Mouse (Mus musculus) MEL (cell line): Measurements from ENCODE around the gene Psors1c2. TPM values are rescaled to one million over a fixed set of nuclear protein-coding genes. Genes with fewer than 3 reads are reported as not detected.

Experiments
- DNase-seq: peaks from one replicate; pipeline ENCODE4 v3.0.0; 2011; ENCODE audit warnings: low read depth, low spot score
- H3K27ac ChIP-seq: 2 replicates; pipeline ENCODE4 v1.5.1; 2012; ENCODE audit warnings: low read depth, mild to moderate bottlenecking, control low read depth, low read length, moderate library complexity; ENCODE audit not compliant: control insufficient read depth
- H3K27me3 ChIP-seq, 2 experiments: fragments of 150-350 bp in 1 of 2; sonication (generic) in 1 of 2; 2 replicates each; pipeline ENCODE4 v1.6.1; 2012; ENCODE audit warnings: low read length in 2 of 2, mild to moderate bottlenecking in 2 of 2, improper control_type of control experiment in 1 of 2, moderate library complexity in 1 of 2; ENCODE audit not compliant: insufficient read depth in 2 of 2, control insufficient read depth in 1 of 2
- H3K36me3 ChIP-seq, 2 experiments: 2 replicates each; pipeline ENCODE4 v1.6.1; 2012 to 2014; ENCODE audit warnings: low read length in 2 of 2, improper control_type of control experiment in 1 of 2, inconsistent platforms in 1 of 2, mild to moderate bottlenecking in 1 of 2; ENCODE audit not compliant: insufficient read depth in 2 of 2, control insufficient read depth in 1 of 2
- H3K4me1 ChIP-seq, 2 experiments: fragments of 150-350 bp in 1 of 2; sonication (generic) in 1 of 2; 2 replicates each; pipeline ENCODE4 v1.6.1; 2012; ENCODE audit warnings: low read length in 2 of 2, improper control_type of control experiment in 1 of 2, mild to moderate bottlenecking in 1 of 2; ENCODE audit not compliant: insufficient read depth in 2 of 2, control insufficient read depth in 1 of 2
- H3K4me3 ChIP-seq, 2 experiments: fragments of 150-350 bp in 1 of 2; sonication (generic) in 1 of 2; 2 replicates each; pipeline ENCODE4 v1.5.1; 2012; ENCODE audit warnings: low read depth in 2 of 2, low read length in 2 of 2, mild to moderate bottlenecking in 2 of 2, moderate library complexity in 2 of 2, control low read depth in 1 of 2, improper control_type of control experiment in 1 of 2; ENCODE audit not compliant: control insufficient read depth in 1 of 2, insufficient read depth in 1 of 2
- H3K79me2 ChIP-seq: 2 replicates; pipeline ENCODE4 v1.6.1; 2012; ENCODE audit warnings: mild to moderate bottlenecking, low read length, moderate library complexity; ENCODE audit not compliant: control insufficient read depth, poor library complexity, insufficient read depth
- H3K9ac ChIP-seq: 2 replicates; pipeline ENCODE4 v1.6.1; 2012; ENCODE audit warnings: low read depth, mild to moderate bottlenecking, control low read depth, low read length, moderate library complexity; ENCODE audit not compliant: control insufficient read depth, poor library complexity, severe bottlenecking
- H3K9me3 ChIP-seq: fragments of 150-350 bp; sonication (generic); replicated peaks from 2 replicates; pipeline ENCODE4 v1.6.1; 2012; ENCODE audit warnings: mild to moderate bottlenecking, low read length, improper control_type of control experiment, moderate library complexity; ENCODE audit not compliant: insufficient read depth
- CTCF ChIP-seq, 3 experiments: IDR thresholded peaks in 2 of 3; conservative IDR thresholded peaks in 1 of 3; 2 replicates each; pipeline ENCODE4 v1.5.1; 2011 to 2012; ENCODE audit warnings: low read length in 3 of 3, low read depth in 2 of 3, mild to moderate bottlenecking in 2 of 3, improper control_type of control experiment in 1 of 3, inconsistent platforms in 1 of 3, mixed read lengths in 1 of 3, moderate library complexity in 1 of 3; ENCODE audit not compliant: control insufficient read depth in 1 of 3, insufficient read depth in 1 of 3, poor library complexity in 1 of 3, severe bottlenecking in 1 of 3
- ELF1 ChIP-seq: IDR thresholded peaks from 2 replicates; pipeline ENCODE4 v1.6.1; 2014; ENCODE audit warnings: low read depth, mild to moderate bottlenecking, inconsistent platforms, low read length, improper control_type of control experiment, moderate library complexity
- GABPA ChIP-seq: IDR thresholded peaks from 2 replicates; pipeline ENCODE4 v1.6.1; 2012; ENCODE audit warnings: low read depth, mild to moderate bottlenecking, inconsistent platforms, low read length, improper control_type of control experiment, moderate library complexity
- MAZ ChIP-seq: IDR thresholded peaks from 2 replicates; pipeline ENCODE4 v1.6.1; 2012; ENCODE audit warnings: low read depth, mild to moderate bottlenecking, inconsistent platforms, low read length, improper control_type of control experiment
- MEF2A ChIP-seq: IDR thresholded peaks from 2 replicates; pipeline ENCODE4 v1.6.1; 2014; ENCODE audit warnings: low read depth, mild to moderate bottlenecking, inconsistent platforms, low read length, improper control_type of control experiment; ENCODE audit not compliant: poor library complexity, insufficient replicate concordance, severe bottlenecking; ENCODE audit errors: extremely low read depth
- MXI1 ChIP-seq: IDR thresholded peaks from 2 replicates; pipeline ENCODE4 v1.6.1; 2011; ENCODE audit warnings: mild to moderate bottlenecking, low read depth, low read length, improper control_type of control experiment
- NELFE ChIP-seq: IDR thresholded peaks from 2 replicates; pipeline ENCODE4 v1.6.1; 2011; ENCODE audit warnings: low read depth, low read length, improper control_type of control experiment
- NRF1 ChIP-seq: IDR thresholded peaks from 2 replicates; pipeline ENCODE4 v1.6.1; 2014; ENCODE audit warnings: low read depth, mild to moderate bottlenecking, inconsistent platforms, low read length, improper control_type of control experiment, moderate library complexity; ENCODE audit not compliant: poor library complexity, insufficient read depth, severe bottlenecking
- POLR2AphosphoS5 ChIP-seq: IDR thresholded peaks from 2 replicates; pipeline ENCODE4 v1.6.1; 2012; ENCODE audit warnings: low read depth, borderline replicate concordance, mild to moderate bottlenecking, inconsistent platforms, low read length, moderate library complexity, mixed read lengths
- RCOR1 ChIP-seq: IDR thresholded peaks from 2 replicates; pipeline ENCODE4 v1.6.1; 2012; ENCODE audit warnings: low read depth, mild to moderate bottlenecking, inconsistent platforms, low read length, improper control_type of control experiment
- SMC3 ChIP-seq: IDR thresholded peaks from 2 replicates; pipeline ENCODE4 v1.6.1; 2011; ENCODE audit warnings: low read depth, low read length, improper control_type of control experiment
- TAL1 ChIP-seq: IDR thresholded peaks from 2 replicates; pipeline ENCODE4 v1.6.1; 2012; ENCODE audit warnings: mild to moderate bottlenecking, inconsistent platforms, low read length, moderate library complexity, mixed read lengths
- UBTF ChIP-seq: IDR thresholded peaks from 2 replicates; pipeline ENCODE4 v1.6.1; 2012; ENCODE audit warnings: low read depth, mild to moderate bottlenecking, inconsistent platforms, low read length, improper control_type of control experiment, moderate library complexity, borderline replicate concordance; ENCODE audit not compliant: insufficient read depth
- ZNF384 ChIP-seq: IDR thresholded peaks from 2 replicates; pipeline ENCODE4 v1.6.1; 2012; ENCODE audit warnings: low read depth, mild to moderate bottlenecking, inconsistent platforms, low read length, improper control_type of control experiment
- polyA plus RNA-seq, 2 experiments: library from polyadenylated mRNA; stranded (reverse) in 1 of 2; unstranded in 1 of 2; fragments of >175 nt in 1 of 2; fragments of >200 nt in 1 of 2; gene quantifications; 2 replicates each; pipeline versions ENCODE4 v1.2.1 to v1.2.4; 2012; ENCODE audit warnings: low replicate concordance in 2 of 2, low read depth in 1 of 2; ENCODE audit not compliant: insufficient read length in 2 of 2, insufficient read depth in 1 of 2, missing spikeins in 1 of 2
- total RNA-seq: library from RNA; depleted of rRNA; stranded (reverse); fragments of 300-350 nt; gene quantifications from 2 replicates; pipeline ENCODE4 v1.2.3, GENCODE M21; 2012

The Psors1c2 gene
- total and polyA plus RNA-seq, 3 experiments: 0.27 to 1.3 TPM; not detected in 1

DNA sequence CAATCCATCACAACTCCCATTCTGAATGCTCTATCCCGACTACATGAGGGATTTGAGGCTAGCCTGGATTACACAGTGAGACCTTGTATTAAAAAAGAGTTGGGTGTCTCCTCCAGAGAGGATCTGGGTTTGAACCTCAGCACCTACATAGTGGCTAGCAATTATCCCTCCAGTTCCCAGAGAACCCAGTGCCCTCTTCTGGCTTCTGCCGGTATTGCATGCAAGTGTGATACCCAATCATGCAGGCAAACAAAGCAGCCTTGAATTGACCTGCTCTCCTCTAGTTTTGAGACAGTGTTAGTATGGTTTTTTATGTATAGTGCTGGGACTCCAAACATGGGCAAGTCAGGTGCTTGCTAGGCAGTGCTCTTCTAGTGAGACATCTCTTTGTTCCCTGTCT lies 19.1 kb upstream of the Psors1c2 start:
- H3K27me3 ChIP-seq: no peaks in the 10 kb centered on the region
- peaks cover 0 to 5% of the 10 kb centered on the region in 2 experiments; a peak in 2 of 4 replicates for H3K4me1 ChIP-seq
- H3K27ac ChIP-seq: no peak overlapping the region
- no peak overlapping the region for H3K9ac ChIP-seq
- H3K9me3 ChIP-seq: no peaks in the 10 kb centered on the region
- no peak overlapping the region for H3K4me3 ChIP-seq
- H3K79me2 ChIP-seq: peaks cover 2% of the 10 kb centered on the region; the same call in 1 of the 2 replicates
- peak; percentile 74 for DNase-seq
- TF ChIP-seq CTCF (IDR thresholded peaks at IDR 0.05 in 2 of 3, conservative IDR thresholded peaks at IDR 0.05 in 1 of 3; ENCODE audit: control insufficient read depth in 1 of 3, insufficient read depth in 1 of 3, low read depth in 2 of 3, low read length in 3 of 3, poor library complexity in 1 of 3, severe bottlenecking in 1 of 3) (peak; percentile 57 to 94 (median 62)), SMC3 (peak; percentile 51), NRF1 (no peak), MAZ (no peak)
- TF ChIP-seq, all 39 proteins: peak for 2
- H3K36me3 ChIP-seq: no peaks in the 10 kb centered on the region

DNA sequence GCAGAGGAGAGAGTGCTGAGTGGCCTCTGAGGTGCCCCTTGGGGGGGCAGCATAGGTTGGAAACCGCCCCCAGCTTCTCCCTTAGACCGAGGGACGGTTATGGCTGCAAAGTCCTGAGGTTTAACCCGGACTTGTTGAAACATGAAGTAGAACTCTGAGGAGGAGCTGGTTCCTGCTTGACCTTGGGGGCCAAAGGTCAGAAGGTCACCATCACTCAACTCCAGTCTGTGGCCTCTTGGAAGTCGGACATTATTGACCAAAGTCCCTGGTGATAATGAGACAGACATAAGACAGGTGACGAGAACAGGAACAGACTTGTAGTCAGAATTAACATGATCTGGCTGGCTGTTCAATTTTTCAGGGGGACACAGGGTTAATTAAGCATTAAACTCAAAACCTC lies 18.2 kb upstream of the Psors1c2 start:
- Histone ChIP-seq H3K79me2 (peaks cover 2% of the 10 kb centered on the region; the same call in 1 of the 2 replicates), H3K27ac (no peak overlapping the region), H3K27me3 (no peaks in the 10 kb centered on the region), H3K36me3 (no peaks in the 10 kb centered on the region), H3K9me3 (no peaks in the 10 kb centered on the region), H3K9ac (no peak overlapping the region), H3K4me3 (no peak overlapping the region), H3K4me1 (peaks cover 0 to 5% of the 10 kb centered on the region in 2 experiments; a peak in 2 of 4 replicates)
- no peak for TF ChIP-seq POLR2AphosphoS5
- TF ChIP-seq UBTF: no peak
- no peak for TF ChIP-seq GABPA
- TF ChIP-seq MEF2A: no peak
- TF ChIP-seq ELF1: no peak
- TF ChIP-seq ZNF384: no peak
- DNase-seq: no peak

DNA sequence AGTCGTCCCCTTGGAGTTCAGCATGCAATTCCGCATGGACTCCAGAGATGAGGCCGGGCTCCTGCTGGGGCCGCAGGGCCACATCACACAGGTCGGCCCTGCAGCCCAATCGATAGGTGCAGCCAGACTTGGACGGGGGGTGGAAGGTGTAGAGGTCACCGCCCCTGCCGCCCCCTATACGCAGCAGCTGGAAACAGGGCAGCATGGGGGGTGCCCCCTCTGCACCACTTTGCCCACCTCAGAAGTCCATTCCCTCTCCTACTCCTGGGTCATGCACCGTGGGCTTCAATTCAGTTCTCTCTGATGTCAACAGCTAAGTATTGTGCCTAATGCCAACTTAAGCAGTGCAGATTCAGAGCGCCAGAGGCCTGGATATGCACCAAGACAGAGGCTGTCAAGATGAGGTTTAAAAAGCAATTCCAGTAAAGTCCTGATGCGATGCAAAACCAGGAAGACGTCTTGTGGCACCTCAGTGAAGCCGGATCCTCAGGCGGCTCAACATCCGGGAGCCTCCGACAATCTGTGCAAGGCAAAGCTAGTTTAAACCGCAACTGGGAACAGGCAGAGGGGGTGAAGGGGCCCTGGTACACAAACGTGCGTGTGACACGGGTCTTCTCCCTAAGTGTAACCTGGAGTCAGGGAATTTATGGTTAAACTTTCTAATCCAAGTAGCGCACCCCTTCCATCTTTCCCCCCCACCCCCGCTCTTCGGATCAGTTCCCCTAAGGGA lies 16.9 kb upstream of the Psors1c2 start:
- Histone ChIP-seq H3K4me3 (peak overlapping the region; percentile 46 to 79), H3K79me2 (peaks cover 2% of the 10 kb centered on the region; the same call in 1 of the 2 replicates), H3K4me1 (peaks cover 0 to 5% of the 10 kb centered on the region in 2 experiments; a peak in 2 of 4 replicates), H3K9ac (peak overlapping the region; percentile 76), H3K36me3 (no peaks in the 10 kb centered on the region), H3K9me3 (no peaks in the 10 kb centered on the region), H3K27ac (0 out of 2 replicates have a peak overlapping the region, but pooled peaks have one; percentile 26), H3K27me3 (no peaks in the 10 kb centered on the region)
- TF ChIP-seq MXI1 (peak; percentile 41; the same call in 1 of the 2 replicates), RCOR1 (0 out of 2 replicates have a peak, but pooled peaks have one; percentile 13), TAL1 (no peak), NELFE (peak; percentile 13; the same call in 1 of the 2 replicates)
- DNase-seq: peak; percentile 68
